Mouse (Mus musculus) small intestine, adult 10 weeks (tissue): ENCODE results near the gene Wdr35. TPM values are rescaled to one million over a fixed set of nuclear protein-coding genes. Genes with fewer than 3 reads are reported as not detected.

ENCODE experiments used
- polyA plus RNA-seq: library from polyadenylated mRNA; stranded (reverse); fragments of 350-450 nt; fragmentation: Illumina TruSeq; extraction: RNeasy Lipid Tissue Mini Kit (QIAGEN cat#74804); gene quantifications from one replicate; pipeline ENCODE4 v1.2.3, GENCODE M21; 2014; ENCODE audit warnings: low replicate concordance

Wdr35 gene
- 1.7 TPM for polyA plus RNA-seq

GRCm38 (mm10) chr12:8973820-8974465 is at the start of gene Wdr35:
Gene Wdr35 (plus strand): TSS chr12:8973892.

GRCm38 (mm10) chr12:8947714-8948464 is 25.8 kb upstream of the Wdr35 start, which contains the start of gene Matn3:
Gene Matn3 (plus strand): TSS chr12:8947929.

GRCm38 (mm10) chr12:9029888-9030723 is 56.4 kb downstream of the Wdr35 start, which contains the start of gene Ttc32:
Gene Ttc32 (plus strand): TSS chr12:9029997.

Other genes with a start within 250 kb of the Wdr35 start
- gene Sdc1, start 202.6 kb upstream of the Wdr35 start, polyA plus RNA-seq, result 7.9 TPM
- gene Laptm4a, start 52.2 kb upstream of the Wdr35 start, polyA plus RNA-seq, result 484 TPM
- gene Matn3, start 26.0 kb upstream of the Wdr35 start, polyA plus RNA-seq, result not detected
- 35.6 TPM for gene Ttc32, start 56.1 kb downstream of the Wdr35 start, polyA plus RNA-seq